Mouse (Mus musculus): ENCODE data around the gene Tle1.

The Tle1 gene

DNA sequence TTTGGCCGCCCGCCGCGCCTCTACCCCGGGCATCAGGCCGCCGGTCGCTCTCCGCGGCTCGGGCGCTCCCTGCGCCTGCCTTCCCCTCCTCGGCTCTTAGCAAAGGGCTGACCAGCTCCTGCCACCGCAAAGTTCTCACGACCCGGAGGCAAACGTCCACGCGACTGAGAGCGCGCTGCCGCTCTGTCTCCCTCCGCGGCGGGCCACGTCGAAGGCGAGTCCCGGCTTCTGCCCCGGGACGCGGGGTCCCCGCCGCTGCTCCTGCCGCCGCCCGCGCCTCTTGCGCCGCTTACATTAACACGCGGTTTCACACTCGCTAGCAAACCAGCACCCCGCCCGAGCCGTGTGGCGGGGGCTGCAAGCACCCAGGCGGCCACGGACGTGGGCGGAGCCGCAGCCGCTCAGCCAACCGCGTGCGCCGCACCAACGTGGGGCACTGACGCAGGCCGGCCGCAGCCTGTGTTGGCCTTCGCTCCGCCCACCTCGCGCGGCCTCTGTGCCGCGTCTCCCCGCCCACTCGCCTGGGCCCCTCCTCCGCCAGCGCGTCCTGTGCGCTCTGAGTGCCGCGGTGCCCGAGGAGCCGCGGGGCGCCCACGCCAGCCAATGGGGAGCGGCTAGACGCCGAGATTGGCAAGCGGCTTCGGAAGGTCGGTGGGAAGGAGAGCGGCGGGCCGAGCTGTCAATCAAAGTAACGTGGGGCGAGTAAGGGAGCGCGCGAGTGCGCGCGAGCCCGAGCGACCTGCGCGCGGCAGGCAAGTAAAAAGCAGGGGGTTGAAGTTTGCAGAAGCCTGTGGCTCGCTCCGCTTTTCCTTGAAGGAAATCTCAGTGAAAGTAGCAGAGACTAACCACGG is at the start of gene Tle1:
Gene Tle1, minus strand, starts transcription at position 361 of the 851 bp plus-strand sequence.
- DNase-seq: peak; percentile 99 to 100

DNA sequence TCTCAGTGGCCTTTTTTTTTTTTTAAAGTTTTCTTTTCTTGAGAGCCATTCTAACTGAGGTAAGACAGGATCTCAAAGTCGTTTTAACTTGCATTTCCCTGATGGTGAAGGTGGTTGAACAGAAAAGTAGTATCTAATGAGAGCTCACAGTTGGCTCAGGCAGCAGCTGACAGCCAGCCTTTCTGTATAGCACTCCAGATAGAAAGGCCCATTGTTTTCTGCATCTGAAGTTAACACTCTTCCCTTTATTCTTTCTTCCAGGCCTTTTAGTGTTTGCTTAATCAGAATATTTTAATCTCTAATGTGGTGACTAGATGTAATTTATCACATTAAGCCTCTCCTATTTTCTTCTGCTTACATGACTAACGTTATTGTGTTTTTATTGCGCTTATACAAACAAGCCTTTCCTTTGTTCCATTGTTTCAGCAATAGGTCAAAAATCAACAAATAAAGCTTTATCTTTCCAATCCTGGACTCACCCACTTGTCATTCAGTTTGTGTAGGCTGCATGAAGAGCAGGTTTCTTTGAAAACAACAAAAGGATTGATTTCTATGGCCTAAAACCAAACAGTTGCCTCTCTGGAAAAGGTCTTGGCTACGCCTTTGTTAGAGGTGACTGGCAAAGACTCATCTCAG is 33.0 kb upstream of the Tle1 start:
- no peak for DNase-seq

DNA sequence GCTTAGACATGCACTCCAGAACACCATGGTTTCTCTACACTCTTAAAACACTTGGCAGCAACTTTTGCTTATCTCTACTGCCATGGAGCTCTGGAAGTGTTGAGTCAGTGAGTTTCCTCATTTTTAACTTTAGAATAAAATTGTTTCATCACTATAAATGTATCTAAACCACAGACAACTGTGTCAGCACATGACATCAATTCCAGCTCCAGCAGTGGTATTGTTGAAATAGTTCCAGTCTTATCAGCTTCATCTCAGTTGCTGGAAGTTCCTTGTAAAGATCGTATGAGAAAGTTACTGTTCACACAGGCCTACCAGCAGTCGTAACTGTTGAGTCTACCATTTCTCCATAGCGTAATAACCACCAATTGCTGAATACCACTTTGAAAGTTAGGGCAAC is 31.5 kb upstream of the Tle1 start:
- DNase-seq: no peak

DNA sequence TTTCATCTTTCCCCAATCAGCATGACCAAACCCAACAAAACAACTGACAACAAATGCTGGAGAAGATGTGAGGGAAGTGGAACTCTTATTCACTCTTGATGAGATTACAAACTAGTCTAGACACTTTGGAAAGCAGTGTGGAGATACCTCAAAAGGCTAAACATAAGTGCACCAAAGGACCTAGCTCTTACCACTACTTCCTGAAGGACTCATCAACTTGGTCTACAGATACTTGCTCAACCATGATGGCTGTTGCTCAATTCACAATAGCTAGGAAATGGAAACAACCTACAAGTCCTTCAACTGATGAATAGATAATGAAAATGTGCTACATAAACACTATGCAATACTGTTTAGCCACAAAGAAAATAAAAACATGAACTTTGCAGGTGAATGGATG is 30.1 kb upstream of the Tle1 start:
- no peak for DNase-seq

DNA sequence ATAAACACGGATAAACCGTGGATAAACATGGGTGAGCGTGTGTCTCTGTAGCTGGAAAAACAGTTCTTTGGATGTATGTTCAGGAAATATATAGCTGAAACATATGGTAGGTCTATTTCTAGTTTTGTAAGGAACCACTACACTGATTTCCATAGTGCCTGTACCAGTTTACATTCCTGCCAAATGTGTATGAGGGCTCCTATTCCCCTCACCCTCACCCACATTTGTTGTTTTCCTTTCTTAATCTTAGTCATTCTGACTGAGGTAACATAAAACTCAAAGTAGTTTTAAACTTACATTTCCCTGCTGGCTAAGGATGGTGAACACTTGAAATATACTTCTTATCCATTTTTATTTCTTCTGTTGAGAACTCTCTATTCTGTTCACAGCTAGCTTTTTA is 20.9 kb upstream of the Tle1 start:
- no peak for DNase-seq

DNA sequence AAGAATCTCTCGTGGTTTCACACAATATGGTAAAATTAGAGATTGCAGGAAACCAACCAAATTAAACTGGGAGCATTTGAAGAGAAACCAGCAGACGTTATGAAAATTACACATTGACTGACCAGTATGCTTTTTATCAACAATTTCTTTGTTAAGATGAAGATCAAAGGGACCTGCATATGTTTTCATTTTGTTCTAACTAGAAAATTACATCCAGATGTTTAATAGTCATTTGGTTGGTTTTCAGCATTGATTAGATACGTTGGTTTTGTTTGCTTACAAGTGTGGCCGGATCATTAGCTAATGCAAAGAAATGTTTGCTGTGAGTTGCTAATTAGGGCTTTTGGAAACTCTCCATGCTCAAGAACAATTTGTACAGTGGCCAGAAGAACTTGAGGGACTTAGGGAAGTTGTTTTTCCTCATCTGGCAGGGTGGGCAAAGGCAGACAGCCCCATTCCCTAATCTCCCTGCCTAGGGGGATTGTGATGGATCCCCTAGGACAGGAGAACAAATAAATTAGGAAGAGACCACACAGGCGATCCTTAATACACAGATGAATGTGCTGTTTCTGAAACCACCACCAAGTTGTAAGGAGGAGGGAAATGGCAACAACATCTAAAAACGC is 3.8 kb upstream of the Tle1 start:
- DNase-seq: no peak

DNA sequence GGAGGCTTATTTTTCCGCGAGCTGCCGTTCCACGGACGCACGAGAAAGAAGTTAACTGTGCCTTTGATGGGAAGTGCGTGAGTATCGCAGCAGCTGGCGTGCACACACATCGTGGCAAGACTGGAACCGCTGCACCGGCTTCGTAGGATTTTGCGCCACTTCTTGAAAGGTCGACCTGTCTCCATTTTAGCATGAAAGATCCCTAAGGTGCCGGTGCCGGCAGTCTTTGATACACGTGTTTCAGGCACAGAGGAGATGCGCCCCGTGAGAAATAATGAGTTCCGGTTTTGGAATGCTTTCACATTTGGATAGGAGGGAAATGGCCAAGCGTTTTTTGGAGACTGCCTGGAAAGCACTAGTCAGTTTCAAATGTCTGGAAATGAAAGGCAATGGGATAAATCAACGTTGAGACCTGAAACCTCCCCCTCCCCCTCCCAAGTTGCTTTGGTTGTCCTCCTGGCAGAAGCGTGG is 837 bp upstream of the Tle1 start:
- DNase-seq: peak; percentile 50 to 70

DNA sequence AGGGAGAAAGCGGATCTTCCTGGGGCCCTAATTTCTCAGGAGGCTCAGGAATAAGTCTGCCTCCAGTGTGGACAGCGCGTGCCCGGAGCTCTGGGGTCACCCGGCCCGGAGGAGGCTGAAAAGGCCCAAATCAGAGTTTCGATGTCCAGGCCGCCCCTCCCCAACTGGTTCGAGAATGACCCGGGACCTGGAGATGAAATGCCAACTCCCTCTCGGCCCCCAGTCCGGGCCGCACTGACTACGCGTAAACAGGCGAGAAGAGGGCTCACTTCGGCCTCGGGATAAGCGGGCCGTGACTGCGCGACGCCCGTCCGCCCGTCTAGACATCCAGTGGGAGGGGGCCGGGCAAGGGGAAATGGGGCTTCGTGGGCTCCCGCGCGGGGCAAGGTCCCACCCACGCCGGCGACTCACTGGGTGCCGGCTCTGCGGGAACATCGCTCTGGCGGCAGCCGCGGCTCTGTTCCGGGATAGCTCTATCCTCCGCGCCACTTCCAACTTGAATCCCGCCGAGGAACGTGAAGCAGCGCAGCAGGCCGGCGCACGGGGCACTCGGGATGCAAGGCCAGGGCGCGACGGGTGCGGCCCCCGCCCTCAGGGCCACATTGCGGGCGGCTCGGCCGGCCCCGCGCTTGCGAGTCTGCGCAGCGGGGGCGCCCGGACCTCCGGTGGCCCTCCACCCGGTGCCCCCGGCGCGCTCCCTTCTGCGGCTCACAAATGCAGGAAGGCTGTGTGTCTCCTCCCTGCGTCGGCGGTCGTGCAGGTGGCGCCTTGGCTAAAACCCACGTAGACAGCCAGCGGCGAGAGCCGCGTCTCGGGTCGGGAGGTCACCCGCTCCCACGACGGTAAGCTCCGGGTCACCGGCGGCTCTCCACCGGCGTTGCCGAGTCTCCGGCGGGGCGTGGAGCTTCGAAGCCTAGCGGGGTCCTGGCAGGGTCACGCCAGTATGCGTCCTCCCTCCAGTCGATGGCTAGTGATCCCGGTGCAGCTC is 854 bp downstream of the Tle1 start:
- peak; percentile 66 to 79 for DNase-seq

DNA sequence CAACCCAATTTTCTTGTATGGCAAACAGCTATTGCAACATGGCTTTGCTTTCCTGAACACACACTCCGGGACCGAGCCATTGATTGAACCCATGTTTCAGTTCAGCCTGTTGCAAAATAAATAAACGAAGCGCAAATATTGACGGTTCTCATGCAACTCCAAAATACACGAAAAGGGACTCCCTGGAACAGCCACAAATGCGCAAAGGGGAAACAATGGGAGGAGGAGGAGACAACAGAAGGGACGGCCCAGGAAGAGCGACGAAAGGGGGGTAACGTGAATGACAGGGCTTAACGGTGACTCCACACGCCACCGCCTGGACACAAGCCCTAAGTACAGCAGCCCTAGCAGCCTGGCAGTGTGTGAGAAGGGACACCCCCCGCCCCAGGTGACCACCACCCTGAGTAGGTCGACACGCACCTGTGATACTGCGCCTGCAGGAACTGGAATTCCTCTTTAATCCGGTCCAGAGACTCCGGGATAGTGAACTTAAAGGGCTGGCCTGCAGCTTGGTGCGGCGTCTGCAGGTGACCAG is 1.8 kb downstream of the Tle1 start:
- DNase-seq: peak; percentile 82 to 89

DNA sequence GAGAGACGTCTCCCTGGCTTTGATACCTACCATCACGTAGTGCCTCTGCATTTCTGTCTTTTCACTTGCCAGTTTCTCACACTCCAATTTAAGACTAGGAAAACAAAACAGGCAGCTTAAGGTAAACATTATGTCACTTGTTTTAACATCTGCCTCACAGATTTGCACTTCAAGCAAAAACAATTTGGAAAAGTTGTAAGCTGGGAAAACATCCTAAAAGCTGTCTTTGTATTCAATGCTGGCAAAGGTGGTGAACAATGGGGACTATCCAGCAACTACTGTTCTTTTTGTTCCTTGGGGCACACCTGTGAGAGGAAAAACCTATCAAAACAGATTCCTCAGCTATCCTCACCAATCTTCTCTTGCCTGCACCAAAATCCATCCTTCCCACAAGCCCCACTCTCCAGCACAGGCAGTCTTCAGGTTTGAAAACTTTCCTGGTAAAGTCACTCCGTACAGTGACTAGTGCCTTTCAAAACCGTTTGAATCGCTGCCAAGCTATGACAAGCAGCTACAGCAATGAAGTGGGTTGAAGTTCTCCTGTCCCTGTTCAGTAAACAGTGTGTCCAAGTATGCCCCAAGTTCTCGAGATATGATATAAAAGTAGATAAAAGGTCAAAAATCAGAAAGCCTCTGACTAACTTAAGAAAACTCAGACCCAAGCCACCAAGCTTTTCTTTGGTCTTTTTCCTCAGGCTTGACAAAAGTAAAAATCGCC is 2.7 kb downstream of the Tle1 start:
- peak; percentile 30 to 41 for DNase-seq

DNA sequence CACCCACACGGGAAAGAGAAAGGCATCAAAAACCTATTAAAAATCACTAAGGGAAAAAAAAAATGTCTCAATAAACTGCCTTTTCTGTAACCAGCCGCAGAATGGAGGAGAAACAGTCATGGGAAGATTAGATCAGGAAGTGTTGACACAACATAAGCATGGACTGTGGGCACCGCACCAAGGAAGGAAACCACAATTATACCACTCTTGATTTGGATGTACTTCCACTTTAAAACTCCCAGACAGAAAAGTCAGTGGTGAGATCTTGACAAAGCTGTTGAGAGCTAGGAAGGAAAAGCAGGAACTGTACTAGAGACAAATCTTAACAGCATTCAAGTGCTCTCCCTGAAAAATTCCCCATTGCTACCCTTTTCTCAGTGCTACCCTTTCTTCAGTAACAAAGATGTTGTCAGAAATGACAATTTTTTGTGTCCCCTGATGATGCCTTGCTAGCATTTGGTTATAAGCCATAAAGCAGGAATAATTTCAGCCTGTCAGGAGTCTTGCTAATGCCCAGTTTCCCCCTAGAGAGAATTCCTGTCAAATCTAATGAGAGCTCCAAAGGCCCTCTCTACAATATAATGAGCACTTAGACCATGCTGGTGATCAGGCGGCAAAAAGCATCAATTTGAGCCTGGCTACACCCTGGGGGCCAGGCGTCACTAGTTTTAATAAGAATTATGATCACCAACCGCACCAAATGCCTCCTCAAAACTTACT is 5.4 kb downstream of the Tle1 start:
- DNase-seq: peak; percentile 16

DNA sequence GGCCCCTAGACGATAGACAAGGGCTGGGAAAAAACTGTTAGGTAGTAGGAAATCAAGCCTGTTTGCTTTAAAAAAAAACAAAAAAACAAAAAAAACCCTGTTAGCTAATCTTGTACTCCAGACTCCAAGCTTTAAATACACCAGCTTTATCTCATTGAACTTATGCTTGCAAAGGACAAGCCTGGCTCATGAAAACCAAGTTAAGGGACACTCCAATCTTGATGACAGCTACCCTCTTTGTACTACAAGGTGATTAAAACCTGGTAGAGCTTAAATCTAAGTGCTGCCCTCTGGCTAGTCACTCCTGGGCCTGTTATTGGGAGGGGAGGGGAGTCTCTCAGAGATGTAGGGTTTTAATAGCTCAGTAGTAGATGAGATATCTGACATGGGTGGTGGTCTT is 7.4 kb downstream of the Tle1 start:
- DNase-seq: no peak

DNA sequence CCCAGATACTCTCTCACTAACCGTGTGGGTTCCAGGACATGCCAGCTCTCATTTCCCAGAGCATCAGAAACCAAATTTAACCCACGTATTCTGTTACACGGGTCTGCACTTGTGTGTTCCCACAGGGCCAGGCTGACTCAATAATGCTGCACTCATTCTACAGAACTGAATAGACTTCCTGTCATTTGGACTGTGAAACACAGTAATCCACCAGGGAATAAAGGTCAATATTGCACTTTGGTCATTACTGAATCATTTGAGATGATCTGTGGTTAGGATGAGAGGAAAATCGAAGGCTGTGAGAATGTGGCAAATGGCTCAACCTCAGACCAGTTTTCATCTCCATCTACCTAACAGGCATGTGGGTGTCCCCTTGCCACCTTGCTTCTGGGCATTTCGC is 16.2 kb downstream of the Tle1 start:
- no peak for DNase-seq

DNA sequence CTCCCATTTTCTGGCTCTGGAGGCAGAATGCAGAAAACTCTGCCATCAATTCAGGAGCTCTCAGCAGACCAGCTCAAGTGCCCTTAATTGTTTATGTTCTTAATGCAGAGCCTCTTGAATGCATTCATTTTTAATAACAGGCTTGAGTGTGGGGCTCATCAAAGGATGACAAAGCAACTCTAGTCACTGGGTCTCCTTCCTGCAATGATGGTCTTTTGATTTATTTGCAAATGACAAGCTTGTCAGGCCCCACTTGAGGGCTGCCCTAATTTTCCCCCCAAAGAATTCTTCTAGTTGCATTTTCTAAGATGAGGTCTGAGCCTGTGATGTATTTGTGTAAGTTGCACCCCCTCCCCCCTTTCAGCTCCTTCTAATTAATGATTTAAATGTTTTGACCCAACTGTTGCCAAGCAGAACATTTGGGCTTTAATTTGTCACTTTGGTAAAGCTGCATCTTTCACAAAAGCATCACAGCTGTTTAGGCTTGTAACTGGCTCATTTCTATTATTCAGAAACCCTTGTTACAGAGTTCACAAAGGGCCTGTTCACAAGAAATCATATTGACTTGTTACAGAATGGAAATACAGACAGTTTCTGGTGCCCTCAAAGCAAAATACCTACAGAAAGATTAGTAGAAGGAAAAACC is 18.3 kb downstream of the Tle1 start:
- no peak for DNase-seq

DNA sequence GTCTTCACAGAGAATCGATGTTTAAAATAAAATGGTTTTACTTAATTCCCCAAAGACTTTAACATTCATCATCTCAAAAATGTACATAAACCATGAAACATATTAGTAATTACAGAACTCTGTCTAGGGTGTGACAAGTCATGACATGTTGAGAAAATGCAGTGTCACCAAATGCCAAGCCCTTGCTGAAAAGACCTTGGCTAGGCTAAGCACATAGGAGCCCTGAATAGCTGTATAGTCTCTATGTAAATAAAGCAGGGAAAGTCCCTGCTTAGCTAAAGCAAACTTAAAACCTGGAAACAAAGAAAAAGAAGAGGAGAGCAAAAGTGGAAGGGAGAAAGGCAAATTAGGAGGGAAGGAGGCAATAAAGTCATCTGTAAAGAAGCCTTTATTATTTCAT is 24.8 kb downstream of the Tle1 start:
- DNase-seq: no peak

DNA sequence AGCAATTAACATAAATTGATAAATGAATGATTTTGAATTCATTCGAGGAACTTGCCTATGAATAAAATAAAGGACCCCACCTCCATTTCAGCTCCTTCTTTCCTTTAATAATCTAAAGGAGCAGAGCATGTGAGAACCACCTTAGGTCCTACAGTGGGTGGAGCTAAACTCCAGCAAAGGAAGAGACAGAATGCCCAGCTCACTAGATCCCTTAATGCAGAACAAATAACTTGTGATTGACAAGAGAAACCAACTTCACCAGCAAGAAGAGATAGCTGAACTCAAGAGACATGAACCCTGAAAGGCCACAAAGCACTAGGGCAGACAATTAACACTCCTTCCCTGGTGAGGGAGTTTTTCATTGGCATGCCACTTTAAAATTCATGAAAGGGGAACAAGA is 32.5 kb downstream of the Tle1 start:
- DNase-seq: no peak

DNA sequence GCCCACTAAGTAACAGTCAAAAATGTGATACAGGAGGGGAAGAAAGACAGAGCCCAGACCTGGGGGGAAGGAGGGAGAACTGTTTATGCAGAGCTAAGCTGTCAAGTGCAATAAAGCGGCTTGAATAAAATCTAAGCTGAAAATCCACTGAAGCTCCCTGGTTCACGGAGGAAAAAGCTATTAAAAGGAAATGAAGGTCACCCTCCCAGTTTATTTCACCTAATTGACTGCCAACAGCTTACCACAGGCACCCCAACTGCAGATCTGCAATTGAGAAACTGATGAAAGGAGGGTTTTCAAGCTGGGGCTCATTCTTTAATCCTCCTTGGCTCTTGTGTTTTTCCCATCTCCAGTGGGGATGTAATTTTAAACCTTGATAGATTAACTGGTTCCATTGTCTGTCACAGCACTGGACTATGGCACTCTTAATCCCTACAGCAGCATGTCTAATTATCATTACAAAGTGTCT is 32.9 kb downstream of the Tle1 start:
- DNase-seq: no peak

DNA sequence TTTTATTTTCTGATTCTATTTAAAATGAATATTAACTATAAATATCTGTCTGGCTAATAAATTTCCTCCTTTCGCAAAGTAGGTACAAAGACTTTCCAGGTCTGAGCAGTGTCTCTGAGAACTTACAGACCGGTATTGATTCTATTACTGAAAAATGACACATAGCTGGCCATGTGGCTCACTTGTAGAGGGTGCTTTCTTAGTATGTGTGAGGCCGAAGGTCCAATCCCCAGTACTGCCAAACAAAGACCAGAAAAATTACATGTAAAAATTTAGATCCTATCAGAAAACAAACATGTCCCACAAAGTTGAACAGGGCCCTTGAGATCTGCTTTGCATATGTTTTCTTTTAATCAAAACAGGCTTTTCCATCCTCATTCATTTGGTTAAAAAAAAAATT is 33.5 kb downstream of the Tle1 start:
- no peak for DNase-seq

DNA sequence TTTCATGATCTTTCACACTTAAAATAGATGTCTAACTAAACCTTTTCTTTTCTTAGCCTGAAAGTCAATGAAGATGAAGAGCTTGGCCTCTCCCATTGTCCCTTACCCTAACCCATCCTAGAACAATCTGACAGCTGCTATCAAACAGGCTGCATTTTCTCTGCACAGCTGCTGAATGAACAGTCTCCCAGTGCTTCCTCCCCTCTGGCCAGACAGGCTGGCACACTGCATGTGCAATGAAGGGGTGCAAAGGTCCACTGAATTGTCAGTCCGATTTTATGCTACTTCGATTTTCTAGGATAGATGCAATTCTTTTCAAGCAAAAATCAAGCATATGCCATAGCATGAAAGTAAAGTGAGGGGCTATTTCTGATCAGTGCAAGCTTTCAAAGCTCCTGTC is 34.2 kb downstream of the Tle1 start:
- DNase-seq: no peak

DNA sequence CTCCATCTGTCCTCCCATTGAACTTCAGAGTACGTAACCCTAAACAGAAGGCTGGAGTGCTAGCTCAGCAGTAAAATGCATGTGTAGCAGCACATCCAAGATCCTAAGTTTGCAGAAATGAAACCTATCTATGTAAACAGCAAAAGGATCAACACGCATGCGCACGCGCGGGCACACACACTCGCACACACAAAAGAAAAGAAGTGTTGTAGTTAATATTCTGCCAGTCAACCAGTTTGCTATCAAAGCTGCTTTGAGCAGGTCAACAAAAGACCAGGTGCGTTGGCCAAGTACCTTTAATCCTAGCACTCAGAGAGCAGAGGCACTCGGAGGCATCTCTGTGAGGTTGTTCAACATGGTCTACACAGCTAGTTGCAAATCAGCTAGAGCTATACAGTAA is 35.0 kb downstream of the Tle1 start:
- DNase-seq: no peak
